Mouse (Mus musculus) cerebellum, adult 9-11 months (tissue): Measurements from ENCODE around the gene Ppp1r15a.
"Not testable (repeated sequence)": the region's sequence is repeated elsewhere in the genome, so short reads cannot be mapped to it uniquely, and the experiment has no call there.

Experiments
- DNase-seq: peaks from one replicate; pipeline ENCODE4 v3.0.0; 2022

Ppp1r15a gene

GRCm38 (mm10) chr7:45516846-45517245 is 9.2 kb downstream of the Ppp1r15a start:
- not testable (repeated sequence) for DNase-seq

GRCm38 (mm10) chr7:45515436-45515835 is 10.6 kb downstream of the Ppp1r15a start:
- no peak for DNase-seq

- no peak for DNase-seq
Measured at GRCm38 (mm10) chr7:45514411-45514810, 11.7 kb downstream of the Ppp1r15a start.

- DNase-seq, result peak; percentile 93
Measured at GRCm38 (mm10) chr7:45509912-45510787, 15.9 kb downstream of the Ppp1r15a start, which contains the start of gene Nucb1. Gene Nucb1 (minus strand): TSS chr7:45510406.

GRCm38 (mm10) chr7:45509181-45509882 is 16.7 kb downstream of the Ppp1r15a start:
- DNase-seq, result no peak

GRCm38 (mm10) chr7:45508561-45508960 is 17.5 kb downstream of the Ppp1r15a start:
- no peak for DNase-seq

GRCm38 (mm10) chr7:45507583-45507982 is 18.5 kb downstream of the Ppp1r15a start:
- DNase-seq, result no peak

GRCm38 (mm10) chr7:45498427-45498826 is 27.6 kb downstream of the Ppp1r15a start:
- DNase-seq, result no peak

- DNase-seq, result no peak
Measured at GRCm38 (mm10) chr7:45494548-45494947, 31.5 kb downstream of the Ppp1r15a start.

GRCm38 (mm10) chr7:45492951-45493350 is 33.1 kb downstream of the Ppp1r15a start:
- peak; percentile 91 for DNase-seq

GRCm38 (mm10) chr7:45492225-45492844 is 33.7 kb downstream of the Ppp1r15a start:
- no peak for DNase-seq

- no peak for DNase-seq
Measured at GRCm38 (mm10) chr7:45491264-45491663, 34.8 kb downstream of the Ppp1r15a start.

GRCm38 (mm10) chr7:45490822-45491221 is 35.2 kb downstream of the Ppp1r15a start:
- no peak for DNase-seq

GRCm38 (mm10) chr7:45489578-45489977 is 36.5 kb downstream of the Ppp1r15a start:
- no peak for DNase-seq

- DNase-seq, result peak; percentile 79
Measured at GRCm38 (mm10) chr7:45488293-45489204, 37.5 kb downstream of the Ppp1r15a start, which contains the start of gene Dhdh. Gene Dhdh (minus strand): TSS chr7:45488805.

- DNase-seq, result no peak
Measured at GRCm38 (mm10) chr7:45487861-45488292, 38.2 kb downstream of the Ppp1r15a start.

- DNase-seq, result no peak
Measured at GRCm38 (mm10) chr7:45486761-45487415, 39.2 kb downstream of the Ppp1r15a start, which contains the start of gene Gm45808. Gene Gm45808 (minus strand): TSS chr7:45486811.

GRCm38 (mm10) chr7:45486158-45486557 is 39.9 kb downstream of the Ppp1r15a start:
- no peak for DNase-seq

GRCm38 (mm10) chr7:45484985-45485384 is 41.1 kb downstream of the Ppp1r15a start:
- DNase-seq, result not testable (repeated sequence)

GRCm38 (mm10) chr7:45482166-45482565 is 43.9 kb downstream of the Ppp1r15a start:
- no peak for DNase-seq

GRCm38 (mm10) chr7:45481374-45481927 is 44.6 kb downstream of the Ppp1r15a start, which contains the start of gene Tulp2:
Gene Tulp2 (plus strand): TSS chr7:45481877.
- peak; percentile 79 for DNase-seq
